Mouse (Mus musculus): Measurements from ENCODE around the gene Grm8. TPM values are rescaled to one million over a fixed set of nuclear protein-coding genes. Genes with fewer than 3 reads are reported as not detected.

Gene Grm8
- total RNA-seq, 1 experiment from 2014 or later: not detected

DNA sequence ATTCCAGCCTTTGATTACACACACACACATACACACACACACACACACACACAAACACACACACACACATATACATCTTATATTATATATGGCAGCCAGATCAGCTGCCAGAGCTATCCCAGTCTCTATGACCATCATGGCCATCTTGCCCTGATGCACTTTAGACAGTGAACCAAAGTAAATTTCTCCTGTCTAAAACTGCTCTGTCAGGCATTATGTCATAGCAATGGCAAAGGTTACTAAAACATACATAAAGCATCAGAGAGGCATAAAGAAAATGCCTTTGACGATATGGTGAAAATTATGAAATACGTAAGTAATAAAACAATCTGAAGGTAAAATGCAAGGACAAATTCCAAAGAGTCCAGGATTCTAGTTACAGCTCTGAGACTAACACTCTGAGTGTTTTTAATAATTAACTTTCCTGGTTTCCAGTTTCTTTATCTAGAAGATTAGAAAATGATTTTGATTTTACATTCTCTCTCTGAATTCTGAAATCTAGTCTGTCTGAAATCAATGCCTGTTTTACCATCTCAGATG, 381.6 kb downstream of the Grm8 start:
- ATAC-seq (replicated peaks; ENCODE audit: insufficient number of reproducible peaks, low FRiP score, low TSS enrichment, poor library complexity, severe bottlenecking): no peak

DNA sequence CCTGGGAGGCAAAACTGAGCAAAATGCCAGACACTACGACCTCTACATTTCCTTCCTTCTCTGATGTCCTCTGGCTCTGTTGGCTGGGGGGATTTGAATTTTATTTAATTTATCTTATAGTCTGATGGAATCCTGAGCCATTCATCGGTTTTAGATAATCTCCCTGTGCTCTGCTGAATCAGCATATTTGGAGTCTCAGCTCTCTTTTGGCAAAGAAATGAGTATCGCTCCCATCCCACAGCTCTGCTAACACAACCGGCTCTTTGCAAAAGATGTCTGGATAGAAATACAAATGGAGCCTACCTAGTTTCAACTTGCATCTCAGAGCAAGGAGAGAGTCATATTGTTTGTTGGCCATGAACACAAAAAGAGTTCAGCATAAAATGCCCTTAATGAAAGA, 388.5 kb downstream of the Grm8 start:
- no peak for ATAC-seq (replicated peaks; ENCODE audit: insufficient number of reproducible peaks, low FRiP score, low TSS enrichment, poor library complexity, severe bottlenecking)

DNA sequence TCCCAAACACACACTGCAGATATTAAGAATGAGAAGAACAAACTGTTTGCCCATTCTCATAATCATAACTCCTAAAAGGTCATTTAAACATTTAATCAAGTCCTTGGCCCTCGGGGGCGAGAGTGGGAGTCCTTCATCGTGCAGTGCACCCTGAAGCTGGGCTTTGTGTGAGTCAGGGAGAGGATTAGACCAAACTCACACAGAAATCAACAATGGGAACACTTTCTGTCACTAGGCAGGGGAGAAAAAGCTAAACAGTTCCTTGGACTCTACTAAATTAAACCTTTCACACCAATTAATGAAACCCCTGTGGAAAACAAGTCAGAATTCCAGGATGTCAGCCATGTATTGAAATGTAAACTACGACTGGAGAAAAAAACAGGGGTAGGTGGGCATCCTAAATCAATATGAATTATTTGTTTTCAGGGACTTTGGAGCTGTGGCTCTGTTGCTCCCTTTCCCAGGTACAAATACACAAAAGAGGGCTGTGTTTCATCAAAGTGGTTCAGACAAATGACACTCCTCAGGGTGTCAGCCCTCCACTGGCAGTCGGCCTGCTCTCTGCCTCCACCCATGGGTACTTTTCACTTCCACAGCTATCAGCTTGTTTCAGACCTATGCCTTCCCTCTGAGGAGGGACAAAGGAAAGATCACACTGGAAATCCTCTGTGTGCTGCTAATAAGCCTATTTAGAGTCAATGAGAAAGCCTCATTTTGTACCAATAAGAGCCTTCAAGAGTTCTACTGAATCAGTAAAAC, 389.1 kb downstream of the Grm8 start:
- no peak for ATAC-seq (replicated peaks; ENCODE audit: insufficient number of reproducible peaks, low FRiP score, low TSS enrichment, poor library complexity, severe bottlenecking)

DNA sequence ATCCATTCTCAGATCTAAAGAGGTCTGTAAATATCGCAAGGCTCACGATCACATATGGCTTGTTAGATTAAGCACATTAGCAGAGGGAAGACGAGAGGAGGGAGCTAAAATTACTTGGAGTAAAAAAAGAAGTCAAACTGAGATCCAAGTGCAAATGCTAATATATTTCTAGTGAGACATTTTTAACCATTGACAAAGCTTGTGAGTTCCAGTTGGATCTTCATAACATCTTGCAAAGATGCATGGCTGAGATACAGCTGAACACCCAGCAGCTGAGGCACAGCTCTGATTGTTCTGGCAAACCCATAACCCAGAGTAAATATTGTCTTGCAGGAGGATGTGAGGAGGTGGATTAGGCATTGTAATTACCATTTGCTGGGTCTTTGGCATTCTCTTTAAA, 445.6 kb downstream of the Grm8 start:
- no peak for ATAC-seq (replicated peaks; ENCODE audit: insufficient number of reproducible peaks, low FRiP score, low TSS enrichment, poor library complexity, severe bottlenecking)

DNA sequence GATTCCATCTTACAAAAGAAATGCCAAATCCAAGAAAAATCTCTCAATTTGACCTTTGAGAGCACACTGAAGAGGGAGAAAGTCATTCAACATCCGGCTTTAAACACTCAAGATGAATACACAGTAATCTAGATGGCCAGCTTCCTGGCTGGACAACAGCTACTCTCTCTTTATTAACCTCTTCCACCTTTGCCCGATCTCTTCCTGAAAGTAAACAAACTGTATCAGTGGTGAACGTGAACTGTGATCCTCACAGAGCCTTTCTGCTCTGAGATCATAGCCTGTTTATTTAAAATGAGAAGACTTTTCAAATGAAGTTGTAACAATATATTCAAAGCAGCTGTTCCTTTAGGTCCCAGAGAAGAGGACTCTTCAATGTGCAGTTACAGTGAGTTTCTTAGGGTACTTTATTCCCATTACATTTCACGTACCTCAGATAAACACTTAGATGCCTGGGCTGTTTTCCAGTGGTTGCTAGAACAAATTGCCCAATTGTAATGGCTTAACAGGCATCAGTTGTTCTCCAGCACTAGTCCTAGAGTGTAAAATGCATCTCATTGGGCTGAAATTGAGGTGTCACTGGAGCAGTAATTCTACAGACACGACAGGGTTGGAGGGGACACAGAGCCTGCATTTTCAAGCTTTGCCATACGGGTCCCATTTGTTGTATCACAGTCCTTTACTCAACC, 473.1 kb downstream of the Grm8 start:
- ATAC-seq (replicated peaks; ENCODE audit: insufficient number of reproducible peaks, low FRiP score, low TSS enrichment, poor library complexity, severe bottlenecking): no peak

DNA sequence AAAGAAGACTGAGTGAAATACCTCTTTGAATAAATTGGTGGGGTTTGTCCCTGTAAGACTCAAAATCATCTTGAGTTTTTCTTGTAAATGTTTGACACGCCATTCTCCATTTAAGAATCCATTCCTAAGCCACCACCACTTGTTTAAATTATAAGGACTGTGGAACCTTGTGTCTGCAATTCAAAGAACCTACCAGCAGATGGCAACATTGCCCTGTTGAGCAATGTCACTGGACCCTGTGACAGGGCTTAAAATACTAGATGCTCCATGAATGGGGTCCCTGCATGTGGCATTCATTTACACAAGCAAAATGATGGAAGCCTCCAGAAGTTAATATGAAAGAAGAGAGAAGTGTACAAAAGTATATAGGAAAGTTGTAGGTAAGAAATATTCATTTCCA, 477.5 kb downstream of the Grm8 start:
- ATAC-seq (replicated peaks; ENCODE audit: insufficient number of reproducible peaks, low FRiP score, low TSS enrichment, poor library complexity, severe bottlenecking): no peak

DNA sequence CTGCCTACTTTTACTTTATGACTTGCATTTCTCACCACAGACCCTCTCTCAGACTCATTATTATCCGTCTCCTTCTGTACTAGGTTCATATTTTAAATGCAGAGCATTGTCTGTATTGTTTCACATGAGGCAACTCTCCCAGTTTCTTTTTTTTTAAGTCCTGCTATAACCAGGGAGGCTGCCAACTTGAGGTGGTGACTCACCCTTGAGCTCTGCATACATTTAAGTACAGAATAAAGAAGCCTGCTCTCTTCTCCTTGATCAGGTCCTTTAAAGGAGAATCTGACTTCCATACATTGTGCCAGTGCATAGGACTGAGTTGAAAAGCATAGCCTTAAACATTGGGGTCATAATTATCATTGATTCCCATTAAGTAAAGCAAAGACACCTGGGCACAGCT, 488.5 kb downstream of the Grm8 start:
- no peak for ATAC-seq (replicated peaks; ENCODE audit: insufficient number of reproducible peaks, low FRiP score, low TSS enrichment, poor library complexity, severe bottlenecking)

DNA sequence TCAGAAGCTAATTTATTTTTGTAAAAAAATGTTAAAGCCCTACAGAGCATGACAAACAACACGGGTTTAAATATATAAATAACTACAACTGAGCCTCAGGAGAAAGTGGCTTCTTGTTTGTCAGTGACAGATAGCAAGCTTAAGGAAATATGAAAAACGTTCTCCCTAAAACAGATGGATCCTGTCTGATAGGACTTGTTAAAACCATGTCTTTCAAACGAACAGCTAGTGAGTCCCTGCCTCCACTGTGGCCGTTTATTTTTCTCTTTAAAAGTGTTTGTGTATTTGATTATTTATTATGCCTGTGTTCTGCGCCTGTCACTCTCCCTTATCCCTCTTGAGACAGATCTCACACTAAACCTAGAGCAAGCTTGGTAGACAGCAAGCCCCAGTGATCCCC, 489.9 kb downstream of the Grm8 start:
- no peak for ATAC-seq (replicated peaks; ENCODE audit: insufficient number of reproducible peaks, low FRiP score, low TSS enrichment, poor library complexity, severe bottlenecking)

DNA sequence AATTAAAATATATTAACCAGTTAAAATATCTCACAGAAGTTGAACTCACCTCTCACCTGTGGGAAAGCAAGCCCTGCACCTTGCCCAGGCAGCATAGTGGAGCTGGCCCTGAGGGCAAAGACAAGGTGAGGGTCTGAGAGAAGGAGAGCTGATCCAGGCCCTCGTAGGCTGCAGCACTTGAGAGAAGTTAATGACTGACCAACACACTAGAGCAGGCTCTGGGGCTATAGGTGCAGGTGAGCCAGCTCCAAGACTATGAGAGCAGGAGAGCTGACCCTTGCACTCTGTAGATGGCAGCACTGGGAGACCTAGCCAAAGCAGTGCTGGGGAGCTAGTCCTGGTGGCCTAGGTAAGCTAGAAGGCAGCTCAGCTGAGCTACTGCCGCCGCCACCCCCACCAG, 499.1 kb downstream of the Grm8 start:
- no peak for ATAC-seq (replicated peaks; ENCODE audit: insufficient number of reproducible peaks, low FRiP score, low TSS enrichment, poor library complexity, severe bottlenecking)

DNA sequence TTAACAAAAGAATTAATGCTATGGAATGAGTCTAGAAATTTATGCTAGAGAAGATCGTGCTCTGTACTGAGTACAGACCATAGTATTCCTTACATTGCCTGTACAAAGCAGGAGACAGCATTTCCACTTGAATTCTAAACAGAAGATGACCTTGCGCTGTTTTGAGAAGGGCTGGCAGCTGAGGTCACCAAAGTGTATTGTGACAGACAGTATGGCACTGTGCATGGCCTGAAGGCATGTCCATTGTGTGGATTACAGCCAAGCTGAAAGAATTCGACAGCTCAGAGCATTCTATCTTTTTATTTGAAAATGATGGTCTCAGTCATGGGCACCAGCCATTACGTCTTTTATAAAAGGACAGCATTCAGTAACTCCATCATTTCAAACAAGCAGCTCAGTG, 517.5 kb downstream of the Grm8 start:
- no peak for ATAC-seq (replicated peaks; ENCODE audit: insufficient number of reproducible peaks, low FRiP score, low TSS enrichment, poor library complexity, severe bottlenecking)

DNA sequence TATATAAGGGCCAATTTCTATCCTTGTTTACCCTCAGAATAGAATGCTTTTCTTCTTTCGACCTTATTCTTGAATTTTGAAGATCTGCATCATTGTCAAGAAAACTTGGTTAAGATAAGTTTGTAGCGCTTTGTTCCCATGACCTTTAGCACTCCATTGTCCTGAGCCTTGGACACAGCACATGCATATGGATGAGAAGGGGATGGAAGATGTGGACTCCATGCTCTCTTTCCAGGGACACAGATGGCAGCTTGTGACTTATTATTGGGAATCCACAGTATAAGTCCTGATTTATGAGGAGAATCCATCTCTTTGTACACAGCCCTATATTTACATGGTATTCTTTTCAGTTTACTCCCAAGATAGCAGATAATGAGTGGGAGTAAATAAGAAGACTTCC, 554.5 kb downstream of the Grm8 start:
- ATAC-seq (replicated peaks; ENCODE audit: insufficient number of reproducible peaks, low FRiP score, low TSS enrichment, poor library complexity, severe bottlenecking): no peak

DNA sequence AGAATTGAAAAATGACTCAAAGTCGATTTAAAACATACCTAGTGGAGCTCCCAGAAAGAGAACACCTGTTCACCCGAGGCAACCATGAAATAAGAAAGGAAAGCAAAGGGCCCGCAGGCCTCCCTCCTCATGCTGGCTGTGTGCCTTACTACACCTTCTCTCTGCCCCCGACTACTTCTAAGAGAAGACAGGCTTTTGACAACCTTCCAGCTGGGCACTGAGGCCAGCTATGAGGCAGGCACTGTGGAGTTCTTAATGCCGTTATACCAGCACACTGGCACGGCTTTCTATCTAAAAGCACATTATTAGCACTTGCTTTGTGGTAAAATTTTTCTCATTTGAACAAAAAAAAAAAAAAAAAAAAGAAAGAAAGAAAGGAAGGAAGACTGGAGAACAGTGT, 589.5 kb downstream of the Grm8 start:
- ATAC-seq (replicated peaks; ENCODE audit: insufficient number of reproducible peaks, low FRiP score, low TSS enrichment, poor library complexity, severe bottlenecking): no peak

DNA sequence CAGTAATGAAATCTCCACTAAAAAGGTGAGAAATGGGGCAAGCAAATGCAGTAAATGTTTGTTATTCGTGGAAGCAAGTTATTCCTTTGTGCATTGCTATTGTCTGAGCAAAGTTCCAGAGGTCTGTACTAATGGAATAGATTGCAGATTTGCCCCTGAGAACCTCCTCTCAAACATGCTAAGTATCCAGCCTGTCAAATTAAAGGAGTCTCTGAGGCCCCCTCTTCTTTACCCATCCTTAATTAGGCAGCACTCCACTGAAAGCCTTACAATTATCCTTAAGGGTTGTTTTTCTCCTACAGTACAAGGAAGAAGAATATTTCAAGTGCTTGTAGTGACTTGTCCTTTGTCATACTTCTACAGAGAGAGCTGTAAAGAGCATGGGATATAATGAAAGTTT, 617.4 kb downstream of the Grm8 start:
- ATAC-seq (replicated peaks; ENCODE audit: insufficient number of reproducible peaks, low FRiP score, low TSS enrichment, poor library complexity, severe bottlenecking): no peak

DNA sequence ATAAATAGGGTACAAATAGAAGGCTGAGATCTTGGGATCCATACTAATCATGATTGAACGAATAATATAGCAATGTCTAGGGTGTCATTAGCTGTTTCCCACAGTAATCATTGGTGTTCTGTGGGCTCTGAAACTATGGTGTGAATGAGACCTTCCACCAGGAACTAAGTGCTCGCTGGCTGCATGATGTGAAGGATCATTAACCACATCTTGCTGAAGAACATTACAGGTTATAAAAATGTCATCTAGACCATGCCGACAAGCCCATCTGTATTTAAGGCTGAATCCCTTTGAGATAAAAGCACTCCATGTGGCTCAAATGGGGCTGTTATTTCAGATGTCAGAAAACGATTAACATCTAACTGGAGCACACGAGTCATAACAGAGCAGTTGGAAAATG, 674.0 kb downstream of the Grm8 start:
- ATAC-seq (replicated peaks; ENCODE audit: insufficient number of reproducible peaks, low FRiP score, low TSS enrichment, poor library complexity, severe bottlenecking): no peak

DNA sequence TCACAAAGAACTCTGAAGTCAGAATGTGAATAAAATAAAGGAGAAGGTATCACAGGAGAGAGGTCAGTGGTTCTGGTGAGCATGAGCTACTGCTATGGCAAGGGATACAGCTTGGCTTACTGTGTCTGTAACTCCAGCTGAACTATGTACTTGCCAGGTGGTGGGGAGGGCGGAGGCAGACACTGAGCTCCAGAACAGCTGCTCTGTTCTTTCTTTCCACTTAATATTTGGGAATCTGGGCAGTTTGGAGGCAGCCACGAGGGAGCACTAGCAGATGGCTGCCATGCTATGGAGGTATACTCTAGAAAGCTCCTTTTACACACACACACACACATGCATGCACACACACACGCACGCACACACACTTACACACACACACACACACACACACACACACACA, 726.5 kb downstream of the Grm8 start:
- ATAC-seq (replicated peaks; ENCODE audit: insufficient number of reproducible peaks, low FRiP score, low TSS enrichment, poor library complexity, severe bottlenecking): no peak

DNA sequence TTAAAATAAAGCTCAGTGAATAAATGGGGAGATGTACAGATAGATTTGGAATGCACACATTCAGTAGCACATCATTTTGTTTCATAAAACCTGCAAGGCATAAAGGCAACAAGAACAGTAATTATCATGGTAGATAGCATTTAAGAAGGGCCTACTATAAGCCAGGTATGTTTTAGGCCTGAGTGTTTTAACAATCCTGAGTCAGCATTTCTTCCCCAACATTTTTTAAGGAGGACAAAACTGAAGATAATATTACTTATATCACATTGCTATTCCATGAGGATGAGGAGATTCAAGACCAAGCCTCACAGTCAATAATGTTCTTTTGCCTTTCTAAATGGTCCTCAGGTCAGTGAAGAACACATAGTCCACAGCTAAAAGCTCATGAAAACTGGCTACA, 762.6 kb downstream of the Grm8 start:
- no peak for ATAC-seq (replicated peaks; ENCODE audit: insufficient number of reproducible peaks, low FRiP score, low TSS enrichment, poor library complexity, severe bottlenecking)

DNA sequence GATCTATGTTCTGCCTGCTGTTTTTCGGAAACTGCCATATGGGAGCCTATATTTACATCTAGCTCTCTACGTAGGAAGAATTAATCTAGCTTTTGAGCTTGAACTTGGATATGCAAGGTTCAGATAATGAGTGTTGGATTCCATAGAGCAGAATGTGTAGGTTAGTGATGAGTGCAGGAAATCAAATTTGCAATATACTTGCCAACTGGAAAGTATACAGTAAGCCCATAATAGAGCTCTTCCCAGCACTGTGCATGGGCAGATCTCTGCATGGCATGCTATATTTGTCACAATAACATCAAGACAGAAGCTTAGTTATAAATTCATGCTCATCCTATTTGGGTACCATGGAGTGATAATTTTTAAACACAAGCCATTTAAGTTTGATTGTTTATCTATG, 763.9 kb downstream of the Grm8 start:
- ATAC-seq (replicated peaks; ENCODE audit: insufficient number of reproducible peaks, low FRiP score, low TSS enrichment, poor library complexity, severe bottlenecking): no peak

DNA sequence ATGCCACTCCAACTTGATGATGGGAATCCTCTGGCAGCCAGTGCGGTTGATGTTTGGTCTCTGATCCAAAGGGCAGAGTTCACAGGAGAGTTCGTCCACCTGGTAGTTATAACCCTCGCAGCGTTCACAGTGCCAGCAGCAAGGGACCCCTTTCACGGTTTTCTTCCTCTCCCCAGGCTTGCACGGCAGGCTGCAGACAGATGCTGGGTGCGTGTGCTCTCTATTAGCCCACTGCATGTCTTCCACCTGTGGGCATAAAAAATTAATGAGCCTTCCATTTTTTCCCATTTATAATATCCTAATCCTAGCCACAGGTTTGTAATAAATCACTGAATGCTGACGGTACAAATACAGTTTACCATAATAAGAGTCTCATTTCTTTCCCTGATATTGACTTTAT, 771.2 kb downstream of the Grm8 start:
- no peak for ATAC-seq (replicated peaks; ENCODE audit: insufficient number of reproducible peaks, low FRiP score, low TSS enrichment, poor library complexity, severe bottlenecking)

DNA sequence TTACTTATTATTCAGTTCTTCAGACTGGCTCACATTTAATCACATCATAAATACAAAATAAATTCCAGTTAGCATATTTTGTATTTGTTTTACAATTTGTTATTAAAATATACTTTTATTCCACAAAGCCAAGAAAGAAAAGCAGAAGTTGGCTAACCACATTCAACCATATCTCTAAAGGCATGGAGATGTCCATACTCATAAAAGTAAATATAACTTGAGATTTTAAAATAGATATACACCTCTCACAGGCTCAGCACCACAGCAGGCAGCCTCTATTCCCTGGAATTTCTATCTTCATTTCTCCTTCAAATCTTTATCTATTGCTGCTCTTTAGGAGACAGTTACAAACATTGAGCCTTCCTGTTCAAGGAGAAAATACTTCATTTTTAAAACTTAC, 774.5 kb downstream of the Grm8 start:
- ATAC-seq (replicated peaks; ENCODE audit: insufficient number of reproducible peaks, low FRiP score, low TSS enrichment, poor library complexity, severe bottlenecking): no peak

DNA sequence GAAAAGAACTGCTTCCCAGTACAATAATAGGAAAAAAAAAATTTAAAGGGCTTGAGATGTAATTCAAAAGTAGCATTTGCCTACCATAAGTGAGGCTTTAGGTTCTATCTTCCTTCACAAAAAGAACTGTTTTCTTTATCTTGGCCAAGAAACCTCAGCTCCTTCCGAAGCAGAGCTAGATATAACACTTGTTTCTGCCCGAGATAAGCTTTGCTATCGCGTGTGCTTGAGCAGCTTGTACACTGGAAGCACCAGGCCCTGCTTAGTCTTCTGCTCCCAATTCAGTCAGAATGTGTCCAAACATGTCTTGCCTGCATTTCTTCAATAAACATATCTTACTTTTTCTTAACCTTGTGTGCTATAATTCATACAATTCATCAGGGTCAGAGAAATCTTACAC, 783.8 kb downstream of the Grm8 start:
- ATAC-seq (replicated peaks; ENCODE audit: insufficient number of reproducible peaks, low FRiP score, low TSS enrichment, poor library complexity, severe bottlenecking): no peak

Measured in monocyte, adult 5-6 weeks (primary cell).